In genomic region chr7:82808257-82808656, GRCm38 (mm10) we compare ENCODE assay signal across 12 mouse cellular contexts. TPM values are rescaled to one million over a fixed set of nuclear protein-coding genes. Genes with fewer than 3 reads are reported as not detected.
DNase-seq lines count a peak whose midpoint lies in the region; ATAC-seq and TF ChIP-seq lines count a peak whose summit lies in the region.
"Had no signal": no experiment of that assay in that cellular context is flagged by ENCODE, and none has a peak within 500 bp of the region (broad histone marks: within the 10 kb centered on the region; RNA-seq: fewer than 3 reads in every experiment).

No protein-coding gene starts in this region.

- 68% methylated on average over 4 of the region's 4 CpGs for WGBS in heart, embryonic 15.5 days
- WGBS in lung, embryonic 14.5 days = 59% methylated on average over 4 of the region's 4 CpGs
- WGBS in embryonic facial prominence, embryonic 15.5 days = 71% methylated on average over 4 of the region's 4 CpGs

- H3K9ac ChIP-seq in heart, embryonic 15.5 days = no peak overlapping the region
- no peak overlapping the region for H3K9ac ChIP-seq in lung, embryonic 14.5 days
- H3K9ac ChIP-seq in embryonic facial prominence, embryonic 15.5 days = no peak overlapping the region
- H3K9ac ChIP-seq: heart, embryonic 13.5 days; liver, embryonic 15.5 days; midbrain, embryonic 15.5 days; neural tube, embryonic 13.5 days had no signal

- H3K27ac ChIP-seq in heart, embryonic 15.5 days = no peak overlapping the region
- no peak overlapping the region for H3K27ac ChIP-seq in lung, embryonic 14.5 days (ENCODE audit: low read depth)
- no peak overlapping the region for H3K27ac ChIP-seq in embryonic facial prominence, embryonic 15.5 days (replicated peaks)
- H3K27ac ChIP-seq: heart, embryonic 13.5 days; liver, embryonic 15.5 days; midbrain, embryonic 15.5 days; neural tube, embryonic 13.5 days had no signal

- H3K4me3 ChIP-seq in heart, embryonic 15.5 days = no peak overlapping the region
- no peak overlapping the region for H3K4me3 ChIP-seq in lung, embryonic 14.5 days (ENCODE audit: low read depth, low read length)
- no peak overlapping the region for H3K4me3 ChIP-seq in embryonic facial prominence, embryonic 15.5 days (replicated peaks)
- H3K4me3 ChIP-seq: heart, embryonic 13.5 days; liver, embryonic 15.5 days; midbrain, embryonic 15.5 days; neural tube, embryonic 13.5 days had no signal

- H3K36me3 ChIP-seq in heart, embryonic 15.5 days = no peaks in the 10 kb centered on the region
- H3K36me3 ChIP-seq in lung, embryonic 14.5 days (ENCODE audit: insufficient read depth) = no peaks in the 10 kb centered on the region
- no peaks in the 10 kb centered on the region for H3K36me3 ChIP-seq in embryonic facial prominence, embryonic 15.5 days
- H3K36me3 ChIP-seq: heart, embryonic 13.5 days; liver, embryonic 15.5 days; midbrain, embryonic 15.5 days; neural tube, embryonic 13.5 days had no signal

- H3K27me3 ChIP-seq in heart, embryonic 15.5 days = 0 out of 2 replicates have a peak, but pooled peaks cover 3% of the 10 kb centered on the region
- H3K27me3 ChIP-seq in lung, embryonic 14.5 days (ENCODE audit: insufficient read depth, low read length) = 0 out of 2 replicates have a peak, but pooled peaks cover 3% of the 10 kb centered on the region
- H3K27me3 ChIP-seq in embryonic facial prominence, embryonic 15.5 days = no peaks in the 10 kb centered on the region
- H3K27me3 ChIP-seq: liver, embryonic 15.5 days; midbrain, embryonic 15.5 days; neural tube, embryonic 13.5 days had no signal

- no peaks in the 10 kb centered on the region for H3K4me1 ChIP-seq in heart, embryonic 15.5 days (replicated peaks)
- H3K4me1 ChIP-seq in lung, embryonic 14.5 days (ENCODE audit: insufficient read depth) = 0 out of 2 replicates have a peak, but pooled peaks cover 3% of the 10 kb centered on the region
- H3K4me1 ChIP-seq in embryonic facial prominence, embryonic 15.5 days = peaks cover 13% of the 10 kb centered on the region
- H3K4me1 ChIP-seq: liver, embryonic 15.5 days had no signal

- peak; percentile 35; the same call in 1 of the 2 replicates for ATAC-seq in heart, embryonic 15.5 days (replicated peaks; ENCODE audit: insufficient number of reproducible peaks, insufficient read depth, low FRiP score, low read depth)
- peak; percentile 16; the same call in 1 of the 2 replicates for ATAC-seq in lung, embryonic 14.5 days (ENCODE audit: insufficient read depth)
- peak; percentile 34; the same call in 1 of the 2 replicates for ATAC-seq in embryonic facial prominence, embryonic 15.5 days (ENCODE audit: insufficient number of reproducible peaks, low FRiP score, low TSS enrichment, low read depth)
- ATAC-seq: midbrain, embryonic 15.5 days had no signal

- no peak for DNase-seq in heart, adult 9 months (ENCODE audit: low spot score in 2 of 2)
- DNase-seq in lung, embryonic 14.5 days = peak; percentile 52
- no peak for DNase-seq in lung, adult 18-20 months
- peak; percentile 21 for DNase-seq in adrenal gland, postnatal 14 days
- no peak for DNase-seq in thymus, postnatal 36 days
- DNase-seq: cerebellum, postnatal 25 days had no signal

- no peak for TF ChIP-seq CTCF in lung, embryonic 14.5 days (IDR thresholded peaks at IDR 0.05; ENCODE audit: low read depth)

- H3K4me2 ChIP-seq in heart, embryonic 15.5 days = no peak overlapping the region
- no peak overlapping the region for H3K4me2 ChIP-seq in lung, embryonic 14.5 days
- H3K4me2 ChIP-seq in embryonic facial prominence, embryonic 15.5 days (replicated peaks) = no peak overlapping the region
- H3K4me2 ChIP-seq: heart, embryonic 13.5 days; liver, embryonic 15.5 days; midbrain, embryonic 15.5 days; neural tube, embryonic 13.5 days had no signal

- no peaks in the 10 kb centered on the region for H3K9me3 ChIP-seq in heart, embryonic 15.5 days (replicated peaks)
- H3K9me3 ChIP-seq in lung, embryonic 14.5 days (ENCODE audit: low read depth, low read length) = no peaks in the 10 kb centered on the region
- no peaks in the 10 kb centered on the region for H3K9me3 ChIP-seq in embryonic facial prominence, embryonic 15.5 days (replicated peaks)
- H3K9me3 ChIP-seq: heart, embryonic 13.5 days; liver, embryonic 15.5 days; midbrain, embryonic 15.5 days; neural tube, embryonic 13.5 days had no signal

RNA-seq across cellular contexts. Expression of gene Mex3b, which starts 58.9 kb away (rescaled TPM):
- 5.4 and 7.0 TPM in 2 replicates for polyA plus RNA-seq in heart, embryonic 15.5 days (2015; fragmentation: Nextera tagmentation; extraction: Ambion mirVana)
- polyA plus RNA-seq in lung, embryonic 14.5 days (2014; fragmentation: Nextera tagmentation; extraction: Ambion mirVana) = 17.4 and 17.6 TPM in 2 replicates
- 3.9 and 5.7 TPM in 2 replicates for total RNA-seq in adrenal gland, postnatal 14 days (2021)
- polyA plus RNA-seq in embryonic facial prominence, embryonic 15.5 days (2015; fragmentation: Nextera tagmentation; extraction: Ambion mirVana) = 16.9 and 17.2 TPM in 2 replicates

Comparison
In these comparisons a context has a peak if more than half of its experiments do, and no peak if none do; other contexts are left out.
1. DNase-seq: peak in lung, embryonic 14.5 days (single experiment) and adrenal gland, postnatal 14 days (single experiment); none in heart, adult 9 months (0 of 2), lung, adult 18-20 months (0 of 2) and thymus, postnatal 36 days (0 of 2).
2. Peak in every context shown above with its lines, with median percentiles within 50 percentile points of each other: ATAC-seq.